Mouse (Mus musculus) midbrain, embryonic 11.5 days (tissue): Measurements from ENCODE around the gene Sgtb. TPM values are rescaled to one million over a fixed set of nuclear protein-coding genes. Genes with fewer than 3 reads are reported as not detected.

Source experiments
- ATAC-seq: fragments of 200-750 bp; cut with Nextera tagmentation; 2 replicates; pipeline ENCODE4 v1.8.0; 2017; ENCODE audit warnings: moderate TSS enrichment, moderate library complexity; ENCODE audit not compliant: low FRiP score
- DNase-seq: peaks from one replicate; pipeline ENCODE4 v3.0.0; 2015; ENCODE audit warnings: low spot score; ENCODE audit errors: missing footprints
- H3K27ac ChIP-seq: fragments of 300-500 bp; sonication (generic); 2 replicates; pipeline ENCODE4 v1.5.1; 2014; ENCODE audit warnings: low read depth, low read length
- H3K27me3 ChIP-seq: fragments of 300-500 bp; sonication (generic); 2 replicates; pipeline ENCODE4 v1.6.1; 2014; ENCODE audit warnings: mild to moderate bottlenecking, low read length, moderate library complexity, mixed read lengths; ENCODE audit not compliant: control insufficient read depth, insufficient read depth
- H3K36me3 ChIP-seq: fragments of 300-500 bp; sonication (generic); 2 replicates; pipeline ENCODE4 v1.6.1; 2014; ENCODE audit warnings: mild to moderate bottlenecking, low read length, moderate library complexity, mixed read lengths; ENCODE audit not compliant: control insufficient read depth, insufficient read depth
- H3K4me1 ChIP-seq: fragments of 300-500 bp; sonication (generic); 2 replicates; pipeline ENCODE4 v1.6.1; 2014; ENCODE audit warnings: low read length; ENCODE audit not compliant: control insufficient read depth, insufficient read depth
- H3K4me2 ChIP-seq: fragments of 300-500 bp; sonication (generic); 2 replicates; pipeline ENCODE4 v1.6.1; 2014; ENCODE audit warnings: mild to moderate bottlenecking, moderate library complexity
- H3K4me3 ChIP-seq: fragments of 300-500 bp; sonication (generic); 2 replicates; pipeline ENCODE4 v1.5.1; 2014; ENCODE audit warnings: low read depth, low read length
- H3K9ac ChIP-seq: fragments of 300-500 bp; sonication (generic); 2 replicates; pipeline ENCODE4 v1.6.1; 2014; ENCODE audit warnings: low read length
- H3K9me3 ChIP-seq: fragments of 300-500 bp; sonication (generic); 2 replicates; pipeline ENCODE4 v1.6.1; 2016; ENCODE audit warnings: low read length; ENCODE audit not compliant: control insufficient read depth
- WGBS: fragments of 180-500 bp; shearing (Covaris S2); extraction: QIAGEN DNeasy Blood & Tissue Kit; methylation state at CpG from one replicate; pipeline ENCODE4 v1.1.7; 2014; 5-methylcytosine and 5-hydroxymethylcytosine counted together
- polyA plus RNA-seq: library from polyadenylated mRNA; unstranded; fragments of >200 nt; fragmentation: Nextera tagmentation; extraction: Ambion mirVana; gene quantifications from 2 replicates; pipeline ENCODE4 v1.2.1, GENCODE M21; 2014

The Sgtb gene
- polyA plus RNA-seq, 1 experiment from 2014 or later, result 27.0 TPM

DNA sequence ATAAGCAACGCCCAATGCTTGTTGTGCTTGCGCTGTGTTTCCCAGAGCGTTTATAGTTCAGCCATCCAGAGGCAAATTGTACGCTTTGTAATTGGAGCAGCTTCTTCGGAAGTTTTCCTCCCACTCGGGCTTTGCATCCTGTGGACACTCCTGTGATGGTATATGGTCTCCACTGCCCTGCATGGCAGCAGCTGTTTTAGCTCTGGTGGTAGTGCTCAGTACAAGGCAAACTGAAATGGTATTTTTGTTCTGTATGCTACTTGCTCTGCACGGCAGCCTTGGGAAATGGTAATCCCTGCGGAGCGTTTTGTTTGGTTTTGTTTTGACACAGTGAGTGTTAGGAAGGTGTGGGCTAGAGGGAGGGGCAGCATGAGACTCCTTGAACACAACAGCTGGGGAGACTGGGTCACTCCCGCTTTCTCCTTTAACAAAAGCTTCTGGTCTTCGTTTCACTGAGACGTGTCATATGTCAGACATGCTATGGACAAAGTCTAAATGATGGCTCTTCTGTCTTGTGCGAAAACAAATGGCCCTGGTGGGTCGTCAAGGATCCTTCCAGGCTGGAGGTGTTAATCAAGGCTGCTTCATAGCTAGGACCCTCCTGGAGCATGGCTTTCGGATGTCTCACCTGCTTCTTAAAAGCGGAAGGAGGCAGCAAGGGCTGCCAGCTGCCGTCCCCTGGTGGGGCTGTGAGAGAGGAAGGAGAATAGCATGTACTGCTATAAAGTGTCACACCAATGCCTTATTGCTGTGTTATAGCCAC, 12.7 kb downstream of the Sgtb start:
- DNase-seq (no peak), ATAC-seq (no peak)
- Histone ChIP-seq H3K9me3 (no peaks in the 10 kb centered on the region), H3K9ac (no peak overlapping the region), H3K36me3 (peaks cover 2% of the 10 kb centered on the region; the same call in 1 of the 2 replicates), H3K4me2 (no peak overlapping the region), H3K27ac (no peak overlapping the region), H3K4me1 (no peaks in the 10 kb centered on the region), H3K4me3 (no peak overlapping the region), H3K27me3 (no peaks in the 10 kb centered on the region)
- WGBS, result 69% methylated on average over 17 of the region's 17 CpGs

DNA sequence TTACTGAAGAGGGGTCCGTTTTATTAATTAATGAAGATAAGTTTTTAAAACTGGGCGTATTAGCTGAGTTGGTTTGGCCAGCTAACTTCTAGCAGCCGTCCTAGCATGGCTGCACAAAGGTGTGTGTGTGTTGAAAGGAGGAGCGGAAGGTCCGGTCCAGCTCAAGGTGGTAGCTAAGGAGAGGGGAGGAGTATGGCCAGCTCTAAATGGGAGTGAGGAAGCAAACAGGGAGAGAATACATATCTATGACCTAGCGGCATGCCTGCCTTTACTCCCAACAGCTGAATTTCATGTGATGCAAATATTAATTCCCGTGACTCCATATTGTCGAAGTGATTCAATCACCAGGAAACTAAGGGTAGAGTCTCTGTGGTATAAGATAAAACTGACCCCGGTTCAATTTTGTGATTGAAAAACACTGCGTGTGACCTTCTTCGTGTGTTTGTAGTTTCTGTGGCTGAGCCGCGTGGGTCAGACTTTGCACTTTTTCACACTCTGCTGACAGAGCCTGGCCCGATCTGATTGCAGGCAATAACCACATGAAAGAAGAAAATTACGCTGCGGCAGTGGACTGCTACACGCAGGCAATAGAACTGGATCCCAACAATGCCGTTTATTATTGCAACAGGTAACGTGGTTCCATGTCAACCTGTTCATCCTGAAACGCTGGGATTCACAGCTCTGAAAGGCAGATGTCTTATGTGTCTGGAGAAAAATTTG, 14.3 kb downstream of the Sgtb start:
- no peak overlapping the region for H3K4me3 ChIP-seq
- H3K9me3 ChIP-seq, result no peaks in the 10 kb centered on the region
- no peaks in the 10 kb centered on the region for H3K4me1 ChIP-seq
- H3K4me2 ChIP-seq, result no peak overlapping the region
- ATAC-seq (no peak), DNase-seq (no peak)
- H3K27me3 ChIP-seq, result no peaks in the 10 kb centered on the region
- no peaks in the 10 kb centered on the region for H3K36me3 ChIP-seq
- H3K27ac ChIP-seq, result no peak overlapping the region
- no peak overlapping the region for H3K9ac ChIP-seq
- 94% methylated on average over 20 of the region's 20 CpGs for whole genome bisulfite sequencing

DNA sequence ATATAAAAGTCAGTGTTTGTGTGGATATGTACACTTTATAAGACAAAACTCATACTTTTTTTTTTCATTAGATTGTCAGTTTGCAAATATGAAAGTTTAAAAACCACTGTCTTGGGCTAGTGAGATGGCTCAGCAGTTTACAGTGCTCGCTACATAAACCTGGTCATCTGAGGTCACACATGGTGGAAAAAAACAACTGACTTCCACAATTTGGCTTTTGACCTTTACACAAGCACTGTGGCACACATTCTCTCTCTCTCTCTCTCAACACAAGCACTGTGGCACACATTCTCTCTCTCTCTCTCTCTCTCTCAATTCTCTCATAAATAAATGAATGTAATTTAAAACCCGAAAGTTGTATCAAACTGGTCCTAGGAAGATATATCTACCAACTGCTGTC, 23.0 kb downstream of the Sgtb start:
- no peaks in the 10 kb centered on the region for H3K9me3 ChIP-seq
- H3K4me2 ChIP-seq, result no peak overlapping the region
- H3K4me1 ChIP-seq, result no peaks in the 10 kb centered on the region
- no peak overlapping the region for H3K4me3 ChIP-seq
- no peaks in the 10 kb centered on the region for H3K27me3 ChIP-seq
- H3K9ac ChIP-seq, result no peak overlapping the region
- H3K36me3 ChIP-seq, result no peaks in the 10 kb centered on the region
- no peak for DNase-seq
- ATAC-seq, result no peak
- H3K27ac ChIP-seq, result no peak overlapping the region
- 87% methylated on average over 2 of the region's 2 CpGs for WGBS

DNA sequence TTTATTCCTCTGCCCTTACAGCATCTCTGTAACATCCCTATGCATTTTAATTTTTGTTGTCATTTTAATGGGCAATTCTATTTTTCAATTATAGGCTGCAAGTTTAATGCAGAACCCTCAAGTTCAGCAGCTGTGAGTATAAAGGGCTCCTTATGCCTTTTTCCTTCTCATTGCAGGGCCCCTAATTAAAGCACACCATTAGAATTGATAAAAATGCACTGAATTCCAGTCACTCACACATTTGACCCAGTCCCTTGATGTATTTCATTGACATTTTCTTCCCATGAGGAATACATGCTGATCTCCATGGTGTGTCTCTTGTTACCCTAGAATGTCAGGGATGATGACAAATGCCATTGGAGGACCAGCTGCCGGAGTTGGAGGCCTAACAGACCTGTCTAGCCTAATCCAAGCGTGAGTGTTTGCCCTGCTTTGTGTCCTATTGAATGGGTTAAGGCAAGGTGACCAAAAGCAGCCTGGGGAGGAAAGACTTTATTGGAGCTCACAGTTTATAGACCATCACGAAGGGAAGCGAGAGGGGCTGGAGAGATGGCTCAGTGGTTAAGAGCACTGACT, 25.1 kb downstream of the Sgtb start:
- no peak overlapping the region for H3K4me2 ChIP-seq
- no peaks in the 10 kb centered on the region for H3K9me3 ChIP-seq
- H3K4me3 ChIP-seq, result no peak overlapping the region
- no peaks in the 10 kb centered on the region for H3K27me3 ChIP-seq
- no peaks in the 10 kb centered on the region for H3K4me1 ChIP-seq
- WGBS, result 79% methylated on average over 4 of the region's 4 CpGs
- no peaks in the 10 kb centered on the region for H3K36me3 ChIP-seq
- no peak overlapping the region for H3K27ac ChIP-seq
- DNase-seq, result no peak
- peak; percentile 50; the same call in 1 of the 2 replicates for ATAC-seq
- H3K9ac ChIP-seq, result no peak overlapping the region

DNA sequence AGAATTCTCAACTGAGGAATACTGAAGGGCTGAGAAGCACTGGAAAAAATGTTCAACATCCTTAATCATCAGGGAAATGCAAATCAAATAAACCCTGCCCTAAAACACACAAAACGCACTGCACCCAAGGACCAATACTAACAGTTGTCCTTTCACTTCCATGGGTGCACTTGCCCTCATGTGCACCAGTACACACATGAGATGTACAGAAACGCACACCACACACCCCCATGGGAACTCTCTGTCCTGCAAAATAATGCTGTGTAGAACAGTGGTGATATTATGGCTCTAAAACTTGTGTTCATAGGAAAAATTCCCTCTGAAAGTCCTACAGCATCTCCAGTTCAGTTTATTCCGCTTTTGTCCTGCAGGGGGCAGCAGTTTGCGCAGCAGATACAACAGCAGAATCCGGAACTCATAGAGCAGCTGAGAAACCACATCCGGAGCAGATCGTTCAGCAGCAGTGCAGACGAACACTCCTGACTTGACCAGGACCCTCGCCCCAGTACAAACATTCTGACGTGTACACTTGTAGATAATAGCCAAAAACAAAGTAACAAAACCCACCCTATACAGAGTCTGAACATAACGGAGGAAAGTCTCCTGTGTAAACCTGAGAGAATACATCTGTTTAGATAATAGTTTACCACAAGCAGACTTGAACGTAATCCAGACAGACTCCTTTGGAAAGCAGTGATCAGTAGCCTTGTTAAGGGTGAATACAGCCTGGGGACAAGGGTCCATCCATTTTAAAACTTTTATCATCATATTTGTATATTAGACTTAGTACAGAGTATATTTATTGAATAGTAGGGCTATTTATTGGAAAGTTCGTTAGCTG, 30.0 kb downstream of the Sgtb start:
- DNase-seq (peak; percentile 97), ATAC-seq (peak; percentile 62; the same call in 1 of the 2 replicates)
- Histone ChIP-seq H3K9ac (no peak overlapping the region), H3K27ac (no peak overlapping the region), H3K4me2 (no peak overlapping the region), H3K27me3 (no peaks in the 10 kb centered on the region), H3K36me3 (peaks cover 10% of the 10 kb centered on the region; the same call in 1 of the 2 replicates), H3K4me3 (no peak overlapping the region), H3K9me3 (no peaks in the 10 kb centered on the region), H3K4me1 (no peaks in the 10 kb centered on the region)
- WGBS, result 42% methylated on average over 13 of the region's 13 CpGs

DNA sequence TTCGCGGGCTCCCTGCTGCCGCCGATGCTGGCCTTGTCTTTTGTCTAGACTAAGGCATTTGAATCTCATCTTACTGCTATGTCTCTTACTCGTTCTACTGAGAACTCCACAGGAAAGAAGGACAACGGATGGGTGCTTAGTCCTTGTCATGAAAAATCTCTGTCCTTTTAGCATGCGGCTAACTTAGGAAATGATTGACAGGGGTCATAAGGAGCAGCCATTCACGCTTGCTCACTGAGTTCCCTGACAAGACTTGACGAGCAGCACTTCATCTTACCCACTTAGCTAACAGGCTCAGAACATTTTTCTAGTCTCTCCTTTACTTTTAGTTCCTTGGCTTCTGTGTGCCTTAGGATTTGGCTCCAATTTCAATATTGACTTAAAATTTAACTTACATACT, 35.3 kb downstream of the Sgtb start:
- DNase-seq (no peak), ATAC-seq (no peak)
- peaks cover 32% of the 10 kb centered on the region; the same call in 1 of the 2 replicates for H3K36me3 ChIP-seq
- 82% methylated on average over 9 of the region's 9 CpGs for WGBS
- no peaks in the 10 kb centered on the region for H3K4me1 ChIP-seq
- H3K27me3 ChIP-seq, result no peaks in the 10 kb centered on the region
- H3K9me3 ChIP-seq, result no peaks in the 10 kb centered on the region
- no peak overlapping the region for H3K27ac ChIP-seq
- no peak overlapping the region for H3K4me2 ChIP-seq
- no peak overlapping the region for H3K9ac ChIP-seq
- H3K4me3 ChIP-seq, result no peak overlapping the region

DNA sequence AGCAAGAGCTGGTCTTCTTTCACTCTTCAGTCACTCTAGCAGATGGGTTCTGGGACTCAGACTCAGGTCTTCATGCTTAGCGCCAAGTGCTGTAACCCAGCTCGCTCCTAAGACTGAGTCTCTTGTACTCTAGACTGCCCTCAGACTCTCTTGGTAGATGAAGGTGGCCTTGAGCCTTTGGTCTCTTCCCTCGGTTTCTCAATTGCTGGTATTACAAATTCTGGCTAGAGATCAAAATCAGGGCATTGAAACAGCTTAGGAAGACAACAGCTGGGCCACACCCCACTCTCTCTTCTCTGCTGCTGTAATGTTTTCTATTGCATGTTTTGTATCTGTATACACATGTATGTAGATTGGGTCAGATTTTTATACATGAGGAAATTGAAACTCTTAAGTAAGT, 36.1 kb downstream of the Sgtb start:
- Histone ChIP-seq H3K27me3 (no peaks in the 10 kb centered on the region), H3K4me1 (no peaks in the 10 kb centered on the region), H3K27ac (no peak overlapping the region), H3K4me2 (no peak overlapping the region), H3K9me3 (no peaks in the 10 kb centered on the region), H3K36me3 (peaks cover 30% of the 10 kb centered on the region; the same call in 1 of the 2 replicates), H3K4me3 (no peak overlapping the region), H3K9ac (no peak overlapping the region)
- ATAC-seq (no peak), DNase-seq (no peak)
- WGBS, result 85% methylated on average over 3 of the region's 3 CpGs

DNA sequence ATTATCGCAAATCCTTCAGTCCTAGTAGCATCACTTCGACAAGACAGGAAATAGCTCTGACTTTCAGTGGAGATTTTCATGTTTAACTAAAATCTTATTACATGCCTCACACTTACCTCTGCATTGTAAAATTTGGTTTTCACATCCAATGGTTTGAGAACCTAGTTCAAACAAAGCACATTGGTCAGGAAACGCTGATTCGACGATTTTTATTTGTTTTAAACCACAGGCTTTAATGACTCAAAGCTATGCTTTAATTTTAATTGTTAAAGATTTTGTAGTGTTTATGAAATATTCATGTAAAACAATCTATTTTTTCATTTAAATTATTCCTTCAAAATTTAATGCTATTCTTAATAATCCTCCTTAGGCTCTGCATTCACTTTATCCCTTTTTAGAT, 44.6 kb downstream of the Sgtb start:
- no peak overlapping the region for H3K27ac ChIP-seq
- H3K9me3 ChIP-seq, result no peaks in the 10 kb centered on the region
- H3K4me2 ChIP-seq, result no peak overlapping the region
- no peak overlapping the region for H3K4me3 ChIP-seq
- no peak overlapping the region for H3K9ac ChIP-seq
- WGBS, result 94% methylated on average over 5 of the region's 5 CpGs
- DNase-seq (no peak), ATAC-seq (no peak)
- no peaks in the 10 kb centered on the region for H3K27me3 ChIP-seq
- H3K4me1 ChIP-seq, result no peaks in the 10 kb centered on the region
- H3K36me3 ChIP-seq, result peaks cover 9% of the 10 kb centered on the region
